ENCODE assay signal across 20 mouse cellular contexts in the genomic region with DNA sequence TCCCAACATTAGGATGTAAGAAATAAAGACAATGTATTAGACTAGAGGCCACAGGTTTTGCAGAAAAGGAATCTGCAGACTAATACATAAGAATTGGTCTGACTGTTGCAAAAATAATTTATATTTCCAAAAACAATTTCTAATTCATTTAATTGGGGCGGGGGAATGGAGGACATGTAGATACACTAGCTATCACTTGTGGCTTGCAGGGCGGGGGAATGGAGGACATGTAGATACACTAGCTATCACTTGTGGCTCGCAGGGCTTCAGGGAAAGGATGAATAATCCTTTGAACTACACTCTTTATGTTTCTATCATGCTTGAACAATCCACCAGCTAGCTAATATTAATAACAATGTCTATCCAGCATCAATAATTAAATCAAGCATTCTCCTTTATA. TPM values are rescaled to one million over a fixed set of nuclear protein-coding genes. Genes with fewer than 3 reads are reported as not detected.
"Had no signal": no experiment of that assay in that cellular context is flagged by ENCODE, and none has a peak within 500 bp of the region (broad histone marks: within the 10 kb centered on the region; RNA-seq: fewer than 3 reads in every experiment).

No protein-coding gene starts in this region.

- H3K4me2 ChIP-seq: kidney, embryonic 15.5 days; liver, embryonic 13.5 days; midbrain, embryonic 12.5 days; midbrain, embryonic 15.5 days; neural tube, embryonic 12.5 days; neural tube, embryonic 15.5 days had no signal

- H3K4me1 ChIP-seq: liver, embryonic 13.5 days had no signal

- ATAC-seq: midbrain, embryonic 15.5 days had no signal

- H3K4me3 ChIP-seq: kidney, embryonic 15.5 days; liver, embryonic 13.5 days; midbrain, embryonic 12.5 days; midbrain, embryonic 15.5 days; neural tube, embryonic 12.5 days; neural tube, embryonic 15.5 days had no signal

- H3K27ac ChIP-seq: kidney, embryonic 15.5 days; liver, embryonic 13.5 days; macrophage; midbrain, embryonic 12.5 days; midbrain, embryonic 15.5 days; neural tube, embryonic 12.5 days; neural tube, embryonic 15.5 days; stomach, postnatal 0 days had no signal

- DNase-seq: kidney, postnatal 10 days; kidney, postnatal 4 days; liver, embryonic 13.5 days; lung, adult 2 months; right cerebral cortex, adult 18-20 months; right cerebral cortex, postnatal 14 days; right cerebral cortex, postnatal 4 days; thymus, adult 2 months; thymus, postnatal 14 days; thymus, postnatal 4 days had no signal

- H3K27me3 ChIP-seq: kidney, embryonic 15.5 days had no signal

- H3K9me3 ChIP-seq: kidney, embryonic 15.5 days; liver, embryonic 13.5 days; midbrain, embryonic 12.5 days; midbrain, embryonic 15.5 days; neural tube, embryonic 12.5 days; neural tube, embryonic 15.5 days had no signal

- H3K36me3 ChIP-seq: kidney, embryonic 15.5 days; liver, embryonic 13.5 days; midbrain, embryonic 12.5 days; midbrain, embryonic 15.5 days; neural tube, embryonic 12.5 days; neural tube, embryonic 15.5 days had no signal

- H3K9ac ChIP-seq: kidney, embryonic 15.5 days; liver, embryonic 13.5 days; midbrain, embryonic 12.5 days; midbrain, embryonic 15.5 days; neural tube, embryonic 12.5 days; neural tube, embryonic 15.5 days had no signal

RNA-seq across cellular contexts. Expression of a gene that starts 7.5 kb away (rescaled TPM):
- total RNA-seq: liver, adult 2 months; megakaryocyte, adult 5-6 weeks had no signal
- polyA plus RNA-seq: liver, adult 2 months; liver, embryonic 13.5 days; liver, embryonic 16.5 days; macrophage had no signal

RNA-seq across cellular contexts. Expression of a gene that starts 50.0 kb away (rescaled TPM):
- total RNA-seq: megakaryocyte, adult 5-6 weeks had no signal
- polyA plus RNA-seq: macrophage had no signal
